Mouse (Mus musculus) testis, adult 2 months (tissue): ENCODE data around the gene Acadm.

ENCODE experiments used
- CTCF ChIP-seq: fragments of 200-500 bp; IDR thresholded peaks from 2 replicates; pipeline ENCODE4 v1.5.1; 2012; ENCODE audit warnings: low read depth, mild to moderate bottlenecking, inconsistent platforms, low read length, moderate library complexity; ENCODE audit not compliant: control insufficient read depth, insufficient read depth, insufficient replicate concordance
- POLR2A ChIP-seq: fragments of 200-500 bp; IDR thresholded peaks from 2 replicates; pipeline ENCODE4 v1.6.1; 2012; ENCODE audit warnings: low read depth, mild to moderate bottlenecking, inconsistent platforms, low read length, moderate library complexity; ENCODE audit not compliant: control insufficient read depth

GRCm38 (mm10) chr3:153921147-153921910 lies 23.1 kb downstream of the Acadm start:
- TF ChIP-seq CTCF (no peak), POLR2A (no peak)
